Mouse (Mus musculus): ENCODE measurements around the gene Gm20388. TPM values are rescaled to one million over a fixed set of nuclear protein-coding genes. Genes with fewer than 3 reads are reported as not detected.

Gene Gm20388
- polyA plus RNA-seq, 1 experiment, result 0.36 TPM

DNA sequence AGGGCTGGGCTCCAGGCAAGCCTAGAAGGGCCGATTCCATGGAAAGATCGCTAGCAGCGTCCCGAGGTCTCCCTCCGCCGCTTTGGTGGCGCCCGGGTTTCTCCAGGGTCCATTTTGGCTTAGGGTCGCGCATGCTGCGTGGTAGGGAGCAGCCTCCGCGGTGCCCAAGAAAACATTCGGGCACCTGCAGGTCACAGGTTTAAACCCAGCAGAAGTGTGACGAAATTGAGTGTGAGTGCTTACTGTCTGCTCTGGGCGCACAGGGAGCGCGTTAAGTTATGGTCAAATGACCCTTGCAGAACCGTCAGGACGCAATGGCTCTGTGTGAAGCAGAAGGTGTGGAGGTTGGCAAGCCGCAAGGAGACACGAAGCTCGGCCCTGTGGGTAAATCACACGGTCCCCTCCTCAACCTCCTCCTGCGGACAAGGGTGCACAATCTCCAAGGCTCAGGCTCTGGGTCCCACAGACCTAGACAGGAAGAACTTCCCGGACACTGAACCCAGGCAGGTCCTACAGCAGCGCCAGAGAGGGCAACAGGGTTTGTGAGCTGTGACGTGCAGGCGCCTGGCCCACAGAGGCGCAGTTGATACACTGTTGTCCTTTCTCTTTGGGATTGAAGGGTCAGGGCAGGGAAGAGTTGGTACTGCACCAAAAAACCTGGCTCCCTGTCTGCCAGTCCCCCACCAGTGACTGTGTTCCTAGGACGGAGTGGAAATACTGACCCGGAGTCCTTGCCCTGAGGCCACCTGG lies 1179.2 kb downstream of the Gm20388 start:
- H3K9me3 ChIP-seq (ENCODE audit: control insufficient read depth, low read length), result no peaks in the 10 kb centered on the region; the same call in 1 of the 2 replicates
- H3K4me3 ChIP-seq (replicated peaks), result no peak overlapping the region
- no peaks in the 10 kb centered on the region for H3K36me3 ChIP-seq (ENCODE audit: control insufficient read depth)
- TF ChIP-seq GATA1 (IDR thresholded peaks at IDR 0.05; ENCODE audit: low read length) (no peak), TAL1 (IDR thresholded peaks at IDR 0.05; ENCODE audit: low read length) (no peak)
- peaks cover 91% of the 10 kb centered on the region for H3K27me3 ChIP-seq (ENCODE audit: control insufficient read depth)
- no peaks in the 10 kb centered on the region for H3K4me1 ChIP-seq (ENCODE audit: control insufficient read depth)

DNA sequence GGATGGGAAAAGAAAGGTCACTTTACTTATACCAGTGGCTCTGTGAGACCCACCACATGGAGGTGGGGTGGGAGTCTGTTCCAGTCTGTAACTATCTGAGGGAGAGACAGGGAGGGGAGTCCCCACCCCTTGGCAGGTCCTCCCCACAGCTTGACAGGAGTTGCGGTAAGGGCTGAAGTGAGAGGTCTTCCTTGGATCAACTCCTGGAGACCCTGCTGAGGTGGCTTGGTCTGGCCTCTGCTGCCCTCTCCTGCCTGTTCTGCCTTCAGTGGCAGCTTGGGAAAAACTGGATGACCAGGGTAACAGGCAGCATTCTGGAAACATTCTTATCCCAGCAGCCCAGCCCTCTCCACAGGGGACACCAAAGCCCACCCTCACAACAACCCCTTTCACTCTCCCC lies 1180.1 kb downstream of the Gm20388 start:
- TF ChIP-seq GATA1 (IDR thresholded peaks at IDR 0.05; ENCODE audit: low read length), result no peak
- no peak for TF ChIP-seq TAL1 (IDR thresholded peaks at IDR 0.05; ENCODE audit: low read length)
- no peak overlapping the region for H3K4me3 ChIP-seq (replicated peaks)
- H3K27me3 ChIP-seq (ENCODE audit: control insufficient read depth), result peaks cover 82% of the 10 kb centered on the region
- H3K9me3 ChIP-seq (ENCODE audit: control insufficient read depth, low read length), result no peaks in the 10 kb centered on the region
- H3K4me1 ChIP-seq (ENCODE audit: control insufficient read depth), result no peaks in the 10 kb centered on the region
- no peaks in the 10 kb centered on the region for H3K36me3 ChIP-seq (ENCODE audit: control insufficient read depth)

DNA sequence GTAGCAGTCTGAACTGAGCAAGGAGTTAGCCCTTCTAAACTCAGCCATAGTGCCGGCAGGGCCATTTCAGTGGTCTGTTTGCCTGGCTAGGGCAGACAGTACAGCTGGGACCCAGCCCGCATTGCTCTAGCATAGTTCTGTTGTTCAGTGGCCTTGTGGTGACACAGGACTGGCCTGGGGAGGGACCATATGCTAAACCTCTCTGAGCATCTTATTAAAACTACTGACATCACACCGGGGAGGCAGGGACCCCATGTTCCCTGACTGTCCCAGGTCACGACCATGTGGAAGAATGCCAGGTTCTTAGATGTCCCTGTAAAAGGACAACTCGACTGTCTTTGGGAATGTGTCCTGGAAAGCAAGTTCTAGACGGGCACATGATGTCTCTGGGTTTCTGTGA lies 1181.5 kb downstream of the Gm20388 start:
- peaks cover 2% of the 10 kb centered on the region for H3K36me3 ChIP-seq (ENCODE audit: control insufficient read depth)
- no peak for TF ChIP-seq TAL1 (IDR thresholded peaks at IDR 0.05; ENCODE audit: low read length)
- TF ChIP-seq GATA1 (IDR thresholded peaks at IDR 0.05; ENCODE audit: low read length), result no peak
- H3K4me1 ChIP-seq (ENCODE audit: control insufficient read depth), result no peaks in the 10 kb centered on the region
- H3K4me3 ChIP-seq (replicated peaks), result no peak overlapping the region
- peaks cover 67% of the 10 kb centered on the region for H3K27me3 ChIP-seq (ENCODE audit: control insufficient read depth)
- H3K9me3 ChIP-seq (ENCODE audit: control insufficient read depth, low read length), result no peaks in the 10 kb centered on the region

DNA sequence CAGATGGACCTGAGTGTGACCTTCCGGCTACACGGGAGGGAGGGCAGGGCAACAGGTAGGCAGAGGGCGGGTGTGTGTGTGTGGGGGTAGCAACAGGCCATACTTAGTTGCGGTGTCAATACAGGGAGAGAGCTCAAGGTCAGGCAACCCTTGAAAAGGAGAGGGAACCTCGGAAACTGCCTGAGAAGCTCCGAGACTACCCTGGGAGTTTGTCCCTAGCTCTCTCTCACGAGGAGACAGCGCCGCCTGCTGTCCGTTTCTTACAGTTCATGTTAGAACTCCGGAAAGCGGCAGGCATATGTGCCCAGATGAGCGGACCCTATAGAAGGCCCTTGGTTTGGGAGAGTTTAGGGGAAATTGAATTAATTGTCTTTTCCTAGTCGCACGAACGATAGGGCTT lies 1182.0 kb downstream of the Gm20388 start:
- Histone ChIP-seq H3K4me1 (ENCODE audit: control insufficient read depth) (no peaks in the 10 kb centered on the region), H3K36me3 (ENCODE audit: control insufficient read depth) (peaks cover 7% of the 10 kb centered on the region), H3K4me3 (replicated peaks) (no peak overlapping the region), H3K27me3 (ENCODE audit: control insufficient read depth) (peaks cover 63% of the 10 kb centered on the region), H3K9me3 (ENCODE audit: control insufficient read depth, low read length) (no peaks in the 10 kb centered on the region)
- no peak for TF ChIP-seq GATA1 (IDR thresholded peaks at IDR 0.05; ENCODE audit: low read length)
- TF ChIP-seq TAL1 (IDR thresholded peaks at IDR 0.05; ENCODE audit: low read length), result no peak

DNA sequence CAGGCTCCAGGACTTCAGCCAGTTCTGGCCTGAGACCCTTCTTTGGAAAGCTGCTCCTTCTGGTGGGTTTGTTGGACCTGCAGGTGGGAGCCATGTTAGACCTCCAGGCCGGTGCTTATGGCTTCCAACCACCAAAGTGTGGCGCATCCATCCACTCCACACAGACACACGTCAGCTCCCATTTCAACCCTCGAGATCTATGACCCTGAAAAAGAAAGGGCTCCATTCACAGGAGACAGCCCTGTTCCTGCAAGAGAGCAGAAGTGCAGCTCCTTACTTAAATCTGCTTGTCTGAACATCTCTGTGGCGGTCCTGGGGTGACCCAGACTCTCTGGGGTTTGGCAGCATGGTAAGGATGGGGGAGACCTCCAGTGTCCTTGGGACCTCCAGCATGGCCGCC lies 1182.9 kb downstream of the Gm20388 start:
- H3K27me3 ChIP-seq (ENCODE audit: control insufficient read depth), result peaks cover 54% of the 10 kb centered on the region
- H3K4me1 ChIP-seq (ENCODE audit: control insufficient read depth), result no peaks in the 10 kb centered on the region
- no peaks in the 10 kb centered on the region for H3K9me3 ChIP-seq (ENCODE audit: control insufficient read depth, low read length)
- H3K36me3 ChIP-seq (ENCODE audit: control insufficient read depth), result peaks cover 15% of the 10 kb centered on the region
- no peak overlapping the region for H3K4me3 ChIP-seq (replicated peaks)
- TF ChIP-seq GATA1 (IDR thresholded peaks at IDR 0.05; ENCODE audit: low read length) (no peak), TAL1 (IDR thresholded peaks at IDR 0.05; ENCODE audit: low read length) (no peak)

DNA sequence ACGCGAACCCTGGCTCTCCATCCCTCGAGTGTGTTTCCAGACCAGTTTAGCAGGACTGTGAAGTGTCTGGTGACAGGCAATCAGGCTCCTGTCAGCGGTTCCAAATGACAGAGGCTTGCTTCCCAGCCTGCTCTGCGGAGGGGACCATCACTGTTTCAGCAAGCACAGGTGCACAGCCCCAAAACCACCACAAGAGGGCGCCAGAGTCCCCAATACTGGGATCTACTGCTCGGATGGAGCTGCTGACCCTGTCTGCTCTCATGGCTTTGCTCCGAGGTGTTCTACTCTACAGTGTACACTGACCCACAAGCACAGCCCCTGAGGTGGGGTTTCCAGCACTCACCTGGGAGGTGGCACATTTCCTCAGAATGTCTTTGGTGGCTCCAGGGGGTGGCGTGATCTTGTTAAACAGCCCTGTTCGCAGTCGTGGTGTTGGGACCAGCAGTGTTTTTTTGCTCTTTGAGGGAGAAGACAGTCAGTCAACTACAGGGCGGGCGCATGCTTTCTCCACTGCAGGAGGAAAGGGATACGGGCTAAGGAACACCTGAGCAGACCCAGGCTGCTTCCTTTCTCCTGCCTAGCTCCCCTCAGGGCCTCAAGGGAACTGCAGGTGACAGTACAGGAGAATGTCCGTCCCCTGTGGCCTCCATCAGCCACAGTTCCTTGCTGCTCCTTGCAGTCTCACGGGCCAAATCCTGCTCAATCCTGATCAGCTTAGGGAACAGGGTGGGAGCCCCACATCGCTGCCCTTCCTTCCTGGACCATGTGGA lies 1193.6 kb downstream of the Gm20388 start:
- H3K36me3 ChIP-seq (ENCODE audit: control insufficient read depth), result peaks cover 72% of the 10 kb centered on the region
- H3K9me3 ChIP-seq (ENCODE audit: control insufficient read depth, low read length), result no peaks in the 10 kb centered on the region
- H3K4me1 ChIP-seq (ENCODE audit: control insufficient read depth), result peaks cover 30% of the 10 kb centered on the region
- no peaks in the 10 kb centered on the region for H3K27me3 ChIP-seq (ENCODE audit: control insufficient read depth)
- H3K4me3 ChIP-seq (replicated peaks), result no peak overlapping the region
- no peak for TF ChIP-seq TAL1 (IDR thresholded peaks at IDR 0.05; ENCODE audit: low read length)
- no peak for TF ChIP-seq GATA1 (IDR thresholded peaks at IDR 0.05; ENCODE audit: low read length)

DNA sequence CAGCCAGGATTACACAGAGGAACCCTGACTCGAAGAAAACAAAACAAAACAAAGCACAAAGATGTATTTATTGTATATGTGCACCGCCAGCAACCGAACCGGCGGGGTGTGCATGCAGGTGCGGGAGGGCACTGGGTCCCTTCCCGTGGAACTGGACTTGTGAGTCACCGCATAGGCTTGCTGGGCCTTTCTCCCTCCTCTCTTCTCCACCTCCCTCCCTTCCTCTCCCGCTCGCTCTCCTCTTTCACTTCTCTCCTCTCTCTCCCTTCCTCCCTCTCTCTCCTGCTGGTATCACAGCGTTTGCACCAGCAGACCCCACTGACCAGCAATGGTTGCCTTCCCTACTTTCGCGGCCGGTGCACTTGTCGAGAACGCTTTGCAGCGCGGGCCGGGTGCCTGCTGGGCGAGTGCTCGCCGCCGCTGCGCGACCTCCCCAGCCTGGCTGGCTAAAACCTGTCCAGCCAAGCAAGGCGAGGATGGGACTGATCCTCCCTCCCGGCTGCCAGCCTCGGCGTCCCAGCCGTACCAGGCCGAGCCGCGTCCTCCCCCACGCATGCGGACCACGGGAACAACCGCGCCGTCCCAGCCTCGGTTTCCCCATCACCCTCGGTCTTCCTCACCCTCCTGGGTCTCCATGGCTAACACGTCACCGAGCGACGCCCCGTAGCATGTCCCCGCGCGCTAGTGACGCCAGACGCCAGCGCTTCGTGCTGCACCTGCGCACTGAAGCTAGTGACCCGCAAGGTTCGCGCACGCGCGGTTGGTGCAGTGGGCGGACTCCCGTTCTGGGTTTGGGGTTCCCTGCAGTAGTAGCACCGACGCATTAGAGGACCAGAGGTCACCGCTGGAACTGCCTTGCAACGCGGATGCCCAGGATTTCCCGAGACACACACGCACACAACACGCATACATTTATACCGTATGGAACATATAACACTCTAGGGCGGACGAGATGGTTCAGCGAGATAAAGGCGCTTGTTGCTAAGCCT lies 1197.3 kb downstream of the Gm20388 start, which contains the start of gene Mthfsd:
TSS of gene Mthfsd (minus strand) at position 725 of the 989 bp plus-strand sequence.
- TF ChIP-seq GATA1 (IDR thresholded peaks at IDR 0.05; ENCODE audit: low read length) (peak; percentile 63), TAL1 (IDR thresholded peaks at IDR 0.05; ENCODE audit: low read length) (no peak)
- Histone ChIP-seq H3K36me3 (ENCODE audit: control insufficient read depth) (peaks cover 35% of the 10 kb centered on the region), H3K4me3 (replicated peaks) (peak within 1 kb of the TSS; percentile 66), H3K4me1 (ENCODE audit: control insufficient read depth) (peaks cover 32% of the 10 kb centered on the region), H3K9me3 (ENCODE audit: control insufficient read depth, low read length) (no peaks in the 10 kb centered on the region), H3K27me3 (ENCODE audit: control insufficient read depth) (peaks cover 23% of the 10 kb centered on the region)

DNA sequence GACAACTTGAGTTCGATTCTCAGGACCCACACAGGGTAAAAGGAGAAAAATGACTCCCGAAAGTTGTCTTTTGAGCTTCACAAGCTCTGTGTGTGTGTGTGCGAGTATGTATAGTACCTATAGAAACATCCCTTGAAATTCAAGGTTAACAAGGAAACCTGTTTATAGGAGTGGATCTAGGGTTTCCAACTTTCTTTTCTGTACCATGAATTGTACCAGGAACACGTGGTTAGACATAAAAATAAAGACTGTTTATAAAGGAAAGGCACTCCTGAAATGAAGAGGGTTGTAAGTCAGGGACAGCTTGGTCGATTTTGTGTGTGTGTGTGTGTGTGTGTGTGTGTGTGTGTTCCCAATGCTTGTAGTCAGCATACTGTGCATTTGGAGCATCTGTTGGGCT lies 1198.0 kb downstream of the Gm20388 start:
- Histone ChIP-seq H3K36me3 (ENCODE audit: control insufficient read depth) (peaks cover 28% of the 10 kb centered on the region), H3K4me3 (replicated peaks) (peak overlapping the region; percentile 66), H3K27me3 (ENCODE audit: control insufficient read depth) (peaks cover 30% of the 10 kb centered on the region), H3K4me1 (ENCODE audit: control insufficient read depth) (peaks cover 32% of the 10 kb centered on the region), H3K9me3 (ENCODE audit: control insufficient read depth, low read length) (no peaks in the 10 kb centered on the region)
- no peak for TF ChIP-seq TAL1 (IDR thresholded peaks at IDR 0.05; ENCODE audit: low read length)
- no peak for TF ChIP-seq GATA1 (IDR thresholded peaks at IDR 0.05; ENCODE audit: low read length)

All from erythroblast, embryonic 14.5 days (primary cell).